Mouse (Mus musculus): ENCODE measurements around the gene Tiparp. TPM values are rescaled to one million over a fixed set of nuclear protein-coding genes. Genes with fewer than 3 reads are reported as not detected.

The Tiparp gene
- polyA plus RNA-seq, 1 experiment from 2014 or later, result 34.8 TPM

Other genes starting within 250 kb of the Tiparp start
- gene Ssr3, start 135.8 kb upstream of the Tiparp start, polyA plus RNA-seq (2016; fragmentation: Nextera tagmentation; extraction: Ambion mirVana), result 221 and 238 TPM in 2 replicates
- 8.7 and 9.6 TPM in 2 replicates for gene Lekr1, start 137.8 kb downstream of the Tiparp start, polyA plus RNA-seq (2016; fragmentation: Nextera tagmentation; extraction: Ambion mirVana)